Mouse (Mus musculus): ENCODE data around the gene Coq5. TPM values are rescaled to one million over a fixed set of nuclear protein-coding genes. Genes with fewer than 3 reads are reported as not detected.
"Not testable (repeated sequence)": the region's sequence is repeated elsewhere in the genome, so short reads cannot be mapped to it uniquely, and the experiment has no call there.

The Coq5 gene
- total and polyA plus RNA-seq, 3 experiments, result 23.4 to 51.6 (median 42.9) TPM

DNA sequence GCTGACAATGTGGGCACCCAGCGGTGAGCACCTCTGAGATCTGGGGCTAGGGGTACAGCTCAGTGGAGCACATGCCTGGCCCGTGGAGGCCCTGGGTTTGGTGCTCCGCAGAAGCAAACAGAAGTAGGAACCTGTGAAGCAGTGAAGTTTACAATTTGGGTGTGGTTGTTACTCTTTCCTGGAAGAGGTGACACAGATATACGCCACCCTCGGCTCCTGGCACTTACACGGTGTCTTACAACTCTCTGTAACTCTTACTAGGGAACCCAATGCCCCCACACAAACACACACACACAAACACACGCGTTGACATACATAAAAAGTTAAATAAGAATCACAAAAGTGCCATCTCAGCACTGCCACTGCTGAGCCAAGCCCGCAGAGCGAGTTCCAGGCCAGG lies 16.9 kb downstream of the Coq5 start:
- Histone ChIP-seq H3K4me1 (ENCODE audit: insufficient read depth, low read depth, low read length) (peaks cover 59% of the 10 kb centered on the region), H3K9me3 (replicated peaks) (no peaks in the 10 kb centered on the region), H3K4me3 (ENCODE audit: low read depth, low read length) (peak overlapping the region; percentile 55; the same call in 1 of the 2 replicates), H3K27me3 (ENCODE audit: insufficient read depth, low read length) (no peaks in the 10 kb centered on the region), H3K36me3 (replicated peaks) (peaks cover 81% of the 10 kb centered on the region)
- DNase-seq (ENCODE audit: low spot score), result no peak
- TF ChIP-seq GATA1 (IDR thresholded peaks at IDR 0.05; ENCODE audit: borderline replicate concordance, low read length), result no peak
- no peak for TF ChIP-seq GATA2 (IDR thresholded peaks at IDR 0.05; ENCODE audit: borderline replicate concordance, low read depth, low read length)
- TF ChIP-seq POLR2AphosphoS5 (IDR thresholded peaks at IDR 0.05; ENCODE audit: insufficient replicate concordance, low read depth, low read length), result no peak
- no peak for TF ChIP-seq CTCF (IDR thresholded peaks at IDR 0.05; ENCODE audit: low read depth, low read length)
- TF ChIP-seq TAL1 (conservative IDR thresholded peaks at IDR 0.05; ENCODE audit: low read depth, low read length), result no peak
- ATAC-seq (ENCODE audit: extremely low read depth, insufficient number of reproducible peaks, low FRiP score, poor library complexity, severe bottlenecking), result no peak

DNA sequence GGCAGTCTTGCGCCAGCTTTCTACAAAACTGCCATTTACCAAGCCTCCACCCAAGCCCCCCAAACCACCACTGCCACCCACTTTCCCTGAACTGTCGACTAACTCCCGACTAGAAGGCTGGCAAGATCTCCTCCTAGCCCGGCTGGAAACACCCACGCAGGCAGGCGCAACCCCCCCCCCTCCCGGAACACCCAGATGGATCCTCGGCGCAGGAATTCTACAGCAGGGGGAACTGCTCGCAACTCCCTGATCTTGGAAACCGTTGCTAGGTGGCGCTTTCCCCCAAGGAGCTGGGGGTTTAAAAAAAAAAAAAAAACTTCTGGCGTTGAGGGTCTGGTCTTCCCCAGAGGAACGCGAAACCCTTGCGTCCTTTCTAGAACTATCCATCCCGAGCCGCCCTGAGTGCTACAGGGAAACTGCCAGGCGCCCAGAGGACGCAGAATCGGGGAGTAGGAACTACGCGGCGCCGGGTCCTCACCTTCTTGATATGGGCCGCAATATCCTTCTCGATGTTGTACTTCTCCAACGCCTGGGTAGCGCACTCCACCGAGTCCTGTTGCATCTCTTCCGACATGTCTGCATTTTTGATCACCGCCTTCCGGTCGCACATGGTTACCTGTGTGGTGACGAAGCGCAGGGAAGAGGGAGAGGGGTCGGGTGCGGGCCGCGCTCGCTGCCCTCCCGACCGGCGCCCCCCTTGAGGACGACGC lies 20.7 kb downstream of the Coq5 start:
- Histone ChIP-seq H3K4me1 (ENCODE audit: insufficient read depth, low read depth, low read length) (peaks cover 58% of the 10 kb centered on the region), H3K4me3 (ENCODE audit: low read depth, low read length) (peak overlapping the region; percentile 94), H3K27me3 (ENCODE audit: insufficient read depth, low read length) (no peaks in the 10 kb centered on the region), H3K9me3 (replicated peaks) (no peaks in the 10 kb centered on the region), H3K36me3 (replicated peaks) (peaks cover 51% of the 10 kb centered on the region)
- ATAC-seq (ENCODE audit: extremely low read depth, insufficient number of reproducible peaks, low FRiP score, poor library complexity, severe bottlenecking) (no peak), DNase-seq (ENCODE audit: low spot score) (peak; percentile 45)
- no peak for TF ChIP-seq GATA2 (IDR thresholded peaks at IDR 0.05; ENCODE audit: borderline replicate concordance, low read depth, low read length)
- TF ChIP-seq POLR2AphosphoS5 (IDR thresholded peaks at IDR 0.05; ENCODE audit: insufficient replicate concordance, low read depth, low read length), result no peak; the same call in 1 of the 2 replicates
- no peak for TF ChIP-seq CTCF (IDR thresholded peaks at IDR 0.05; ENCODE audit: low read depth, low read length)
- no peak for TF ChIP-seq TAL1 (conservative IDR thresholded peaks at IDR 0.05; ENCODE audit: low read depth, low read length)
- no peak for TF ChIP-seq GATA1 (IDR thresholded peaks at IDR 0.05; ENCODE audit: borderline replicate concordance, low read length)

DNA sequence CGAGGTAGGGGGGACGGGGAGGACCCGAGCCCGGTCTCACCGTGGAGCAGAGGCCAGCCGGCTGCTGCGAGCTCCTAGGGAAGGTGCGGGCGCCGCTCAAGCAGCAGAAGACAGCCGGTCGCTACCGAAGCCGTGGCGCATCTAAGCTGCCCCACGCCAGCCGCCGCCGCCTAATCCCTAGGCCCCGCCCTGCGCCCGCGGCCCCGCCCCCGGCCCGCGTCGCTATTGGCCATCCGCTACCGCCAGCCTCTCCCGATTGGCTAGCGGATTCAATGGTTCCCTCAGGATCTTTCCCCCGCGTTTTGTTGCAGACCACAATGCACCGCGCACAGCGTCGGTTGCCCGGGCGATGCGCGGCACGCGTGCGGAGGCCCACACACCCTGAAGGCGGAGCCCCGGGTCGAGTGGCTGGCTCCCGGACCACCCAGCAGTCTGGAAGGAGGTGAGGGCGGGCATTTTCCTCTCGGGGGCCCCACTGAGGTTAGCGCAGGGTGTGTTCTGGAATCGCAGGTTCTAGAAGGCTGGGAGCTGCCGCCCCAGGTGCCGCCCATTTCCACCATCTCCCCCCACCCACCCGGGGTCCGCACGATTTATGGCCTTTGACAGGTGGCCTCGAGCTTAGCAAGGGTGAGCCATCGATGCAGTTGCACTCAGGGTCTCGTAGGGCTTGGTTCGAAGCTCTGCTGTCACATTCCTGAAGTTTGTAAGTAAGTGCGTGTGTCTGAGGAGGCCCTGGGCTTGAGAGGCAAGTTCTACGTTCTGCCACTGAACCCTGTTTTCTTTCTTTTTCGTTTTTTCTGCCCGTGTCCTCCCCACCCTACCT lies 21.5 kb downstream of the Coq5 start, which contains the start of gene Dynll1:
Gene Dynll1, minus strand, starts transcription at position 208 of the 823 bp plus-strand sequence.
- DNase-seq (ENCODE audit: low spot score) (peak; percentile 94), ATAC-seq (ENCODE audit: extremely low read depth, insufficient number of reproducible peaks, low FRiP score, poor library complexity, severe bottlenecking) (peak; percentile 79)
- no peak for TF ChIP-seq GATA1 (IDR thresholded peaks at IDR 0.05; ENCODE audit: borderline replicate concordance, low read length)
- no peak for TF ChIP-seq POLR2AphosphoS5 (IDR thresholded peaks at IDR 0.05; ENCODE audit: insufficient replicate concordance, low read depth, low read length)
- no peak for TF ChIP-seq GATA2 (IDR thresholded peaks at IDR 0.05; ENCODE audit: borderline replicate concordance, low read depth, low read length)
- no peak for TF ChIP-seq CTCF (IDR thresholded peaks at IDR 0.05; ENCODE audit: low read depth, low read length)
- TF ChIP-seq TAL1 (conservative IDR thresholded peaks at IDR 0.05; ENCODE audit: low read depth, low read length), result no peak
- Histone ChIP-seq H3K27me3 (ENCODE audit: insufficient read depth, low read length) (no peaks in the 10 kb centered on the region), H3K9me3 (replicated peaks) (no peaks in the 10 kb centered on the region), H3K4me1 (ENCODE audit: insufficient read depth, low read depth, low read length) (peaks cover 50% of the 10 kb centered on the region), H3K4me3 (ENCODE audit: low read depth, low read length) (peak within 1 kb of the TSS; percentile 94), H3K36me3 (replicated peaks) (peaks cover 45% of the 10 kb centered on the region)

DNA sequence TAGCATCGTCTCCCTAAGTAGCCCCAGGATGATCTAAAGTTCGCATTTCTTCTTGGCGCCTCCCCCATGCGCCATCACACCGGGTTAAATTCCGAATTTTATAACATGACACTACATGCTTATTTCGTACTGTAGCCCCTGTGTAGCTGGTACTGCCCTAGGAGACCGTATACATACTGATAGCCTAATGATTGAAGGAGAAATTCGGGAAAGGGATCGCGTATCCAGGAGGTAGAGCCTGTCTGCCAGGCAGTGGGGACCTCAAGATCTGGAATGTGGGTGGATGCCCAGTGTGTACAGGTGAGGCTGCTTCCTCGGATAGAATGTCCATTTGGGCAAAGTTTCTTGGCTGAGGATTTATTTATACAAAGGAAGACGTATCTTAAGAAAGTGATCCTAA lies 22.1 kb downstream of the Coq5 start:
- no peak for ATAC-seq (ENCODE audit: extremely low read depth, insufficient number of reproducible peaks, low FRiP score, poor library complexity, severe bottlenecking)
- Histone ChIP-seq H3K36me3 (replicated peaks) (peaks cover 39% of the 10 kb centered on the region), H3K4me1 (ENCODE audit: insufficient read depth, low read depth, low read length) (peaks cover 44% of the 10 kb centered on the region), H3K27me3 (ENCODE audit: insufficient read depth, low read length) (no peaks in the 10 kb centered on the region), H3K9me3 (replicated peaks) (no peaks in the 10 kb centered on the region), H3K4me3 (ENCODE audit: low read depth, low read length) (peak overlapping the region; percentile 94)
- TF ChIP-seq POLR2AphosphoS5 (IDR thresholded peaks at IDR 0.05; ENCODE audit: insufficient replicate concordance, low read depth, low read length) (no peak), GATA2 (IDR thresholded peaks at IDR 0.05; ENCODE audit: borderline replicate concordance, low read depth, low read length) (no peak), CTCF (IDR thresholded peaks at IDR 0.05; ENCODE audit: low read depth, low read length) (no peak), TAL1 (conservative IDR thresholded peaks at IDR 0.05; ENCODE audit: low read depth, low read length) (no peak), GATA1 (IDR thresholded peaks at IDR 0.05; ENCODE audit: borderline replicate concordance, low read length) (no peak)
- DNase-seq (ENCODE audit: low spot score), result no peak

DNA sequence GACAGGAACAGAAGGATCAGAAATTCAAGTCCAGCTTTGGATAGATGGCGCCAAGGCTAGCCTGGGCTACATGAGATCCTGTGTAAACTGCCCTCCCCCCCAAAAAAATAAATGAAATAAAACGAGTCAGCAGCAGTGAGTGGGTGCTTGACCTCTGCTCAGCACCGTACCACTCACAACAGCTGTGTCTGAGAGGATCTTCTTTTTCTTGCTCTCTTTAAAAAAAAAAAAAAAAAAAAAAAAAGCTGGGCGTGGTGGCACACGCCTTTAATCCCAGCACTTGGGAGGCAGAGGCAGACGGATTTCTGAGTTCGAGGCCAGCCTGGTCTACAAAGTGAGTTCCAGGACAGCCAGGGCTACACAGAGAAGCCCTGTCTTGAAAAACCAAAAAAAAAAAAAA lies 22.7 kb downstream of the Coq5 start:
- not testable (repeated sequence) for H3K9me3 ChIP-seq (replicated peaks); H3K4me3 ChIP-seq (ENCODE audit: low read depth, low read length); H3K27me3 ChIP-seq (ENCODE audit: insufficient read depth, low read length); ATAC-seq (ENCODE audit: extremely low read depth, insufficient number of reproducible peaks, low FRiP score, poor library complexity, severe bottlenecking); DNase-seq (ENCODE audit: low spot score)
- Histone ChIP-seq H3K36me3 (replicated peaks) (peaks cover 33% of the 10 kb centered on the region), H3K4me1 (ENCODE audit: insufficient read depth, low read depth, low read length) (peaks cover 38% of the 10 kb centered on the region)

DNA sequence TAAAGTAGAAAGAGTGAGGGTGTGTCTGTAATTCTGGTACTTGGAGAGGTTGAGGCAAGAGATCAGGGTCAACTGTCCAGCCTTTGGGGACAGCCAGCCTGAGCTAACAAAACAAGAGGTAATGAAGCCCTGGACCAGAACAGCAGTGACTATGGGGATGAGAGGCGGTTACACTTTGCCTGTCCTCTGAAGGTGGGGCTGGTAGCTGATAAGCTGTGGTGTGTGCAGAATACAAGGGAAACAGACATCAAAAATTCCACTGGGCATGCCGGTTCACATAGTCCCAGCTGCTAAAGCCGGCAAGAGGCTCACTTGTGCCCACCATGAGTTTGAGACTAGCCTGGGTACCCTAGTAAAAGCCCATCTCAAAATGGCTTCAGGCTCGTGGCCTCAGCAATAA lies 32.9 kb downstream of the Coq5 start:
- TF ChIP-seq POLR2AphosphoS5 (IDR thresholded peaks at IDR 0.05; ENCODE audit: insufficient replicate concordance, low read depth, low read length) (no peak), GATA1 (IDR thresholded peaks at IDR 0.05; ENCODE audit: borderline replicate concordance, low read length) (no peak), GATA2 (IDR thresholded peaks at IDR 0.05; ENCODE audit: borderline replicate concordance, low read depth, low read length) (no peak), CTCF (IDR thresholded peaks at IDR 0.05; ENCODE audit: low read depth, low read length) (no peak)
- Histone ChIP-seq H3K36me3 (replicated peaks) (peaks cover 10% of the 10 kb centered on the region), H3K4me1 (ENCODE audit: insufficient read depth, low read depth, low read length) (peaks cover 25% of the 10 kb centered on the region), H3K4me3 (ENCODE audit: low read depth, low read length) (no peak overlapping the region), H3K27me3 (ENCODE audit: insufficient read depth, low read length) (peaks cover 5% of the 10 kb centered on the region; the same call in 1 of the 2 replicates), H3K9me3 (replicated peaks) (no peaks in the 10 kb centered on the region)
- DNase-seq (ENCODE audit: low spot score) (no peak), ATAC-seq (ENCODE audit: extremely low read depth, insufficient number of reproducible peaks, low FRiP score, poor library complexity, severe bottlenecking) (no peak)
